Mouse (Mus musculus) myocyte (in vitro differentiated cells): ENCODE measurements around the gene Itpkc. TPM values are rescaled to one million over a fixed set of nuclear protein-coding genes. Genes with fewer than 3 reads are reported as not detected.

Source experiments
- H3K27me3 ChIP-seq: one replicate; pipeline ENCODE4 v1.6.1; 2011; ENCODE audit not compliant: control insufficient read depth, insufficient read depth, insufficient read length
- H3K36me3 ChIP-seq: one replicate; pipeline ENCODE4 v1.6.1; 2011; ENCODE audit not compliant: control insufficient read depth, insufficient read depth
- H3K4me2 ChIP-seq: one replicate; pipeline ENCODE4 v1.6.1; 2011; ENCODE audit warnings: low read depth, control low read depth
- H3K4me3 ChIP-seq: one replicate; pipeline ENCODE4 v1.5.1; 2011; ENCODE audit warnings: mild to moderate bottlenecking, control low read depth, moderate library complexity
- H3K79me2 ChIP-seq: one replicate; pipeline ENCODE4 v1.6.1; 2011; ENCODE audit not compliant: control insufficient read depth, insufficient read depth
- H3ac ChIP-seq: one replicate; pipeline ENCODE4 v1.6.1; 2011; ENCODE audit not compliant: control insufficient read depth, insufficient read length
- CEBPB ChIP-seq: IDR thresholded peaks from 2 replicates; pipeline ENCODE4 v1.6.1; 2011; ENCODE audit warnings: mild to moderate bottlenecking, moderate library complexity; ENCODE audit not compliant: poor library complexity, insufficient read depth, severe bottlenecking
- E2F4 ChIP-seq: IDR thresholded peaks from one replicate; pipeline ENCODE4 v1.6.1; 2011; ENCODE audit warnings: mild to moderate bottlenecking, control low read depth, moderate library complexity; ENCODE audit not compliant: insufficient read depth
- MAX ChIP-seq: IDR thresholded peaks from one replicate; pipeline ENCODE4 v1.6.1; 2011; ENCODE audit warnings: low read depth, mild to moderate bottlenecking, control low read depth
- MYOD1 ChIP-seq, 3 experiments: IDR thresholded peaks; one replicate each; pipeline ENCODE4 v1.6.1; 2011; ENCODE audit warnings: control low read depth in 2 of 3, low read depth in 2 of 3, mild to moderate bottlenecking in 2 of 3, moderate library complexity in 1 of 3; ENCODE audit not compliant: insufficient read length in 2 of 3, control insufficient read depth in 1 of 3
- MYOG ChIP-seq, 3 experiments: IDR thresholded peaks; one replicate each; pipeline ENCODE4 v1.6.1; 2011; ENCODE audit warnings: control low read depth in 2 of 3, low read depth in 2 of 3, mild to moderate bottlenecking in 2 of 3; ENCODE audit not compliant: insufficient read length in 2 of 3, control insufficient read depth in 1 of 3, insufficient read depth in 1 of 3
- POLR2A ChIP-seq: IDR thresholded peaks from one replicate; pipeline ENCODE4 v1.6.1; 2011; ENCODE audit warnings: low read depth, mild to moderate bottlenecking, control low read depth, moderate library complexity; ENCODE audit not compliant: insufficient read length
- POLR2AphosphoS2 ChIP-seq: IDR thresholded peaks from one replicate; pipeline ENCODE4 v1.6.1; 2011; ENCODE audit warnings: low read depth, control low read depth; ENCODE audit not compliant: insufficient read length
- REST ChIP-seq: IDR thresholded peaks from one replicate; pipeline ENCODE4 v1.6.1; 2011; ENCODE audit warnings: mild to moderate bottlenecking, control low read depth, moderate library complexity; ENCODE audit not compliant: insufficient read depth, insufficient read length
- SRF ChIP-seq: IDR thresholded peaks from one replicate; pipeline ENCODE4 v1.6.1; 2011; ENCODE audit warnings: low read depth; ENCODE audit not compliant: control insufficient read depth, insufficient read length
- TCF12 ChIP-seq: IDR thresholded peaks from one replicate; pipeline ENCODE4 v1.6.1; 2011; ENCODE audit warnings: mild to moderate bottlenecking, control low read depth; ENCODE audit not compliant: poor library complexity, insufficient read depth, severe bottlenecking
- TCF3 ChIP-seq: IDR thresholded peaks from one replicate; pipeline ENCODE4 v1.6.1; 2011; ENCODE audit warnings: low read depth, control low read depth; ENCODE audit not compliant: insufficient read length
- USF1 ChIP-seq: IDR thresholded peaks from one replicate; pipeline ENCODE4 v1.6.1; 2011; ENCODE audit warnings: low read depth, mild to moderate bottlenecking, control low read depth, moderate library complexity
- polyA plus RNA-seq: library from polyadenylated mRNA; unstranded; fragments of >200 nt; fragmentation: generic; extraction: Trizol; gene quantifications from one replicate; pipeline ENCODE4 v1.2.1, GENCODE M21; 2012; ENCODE audit warnings: missing spikeins

The Itpkc gene
- polyA plus RNA-seq, 1 experiment, result 7.1 TPM

DNA sequence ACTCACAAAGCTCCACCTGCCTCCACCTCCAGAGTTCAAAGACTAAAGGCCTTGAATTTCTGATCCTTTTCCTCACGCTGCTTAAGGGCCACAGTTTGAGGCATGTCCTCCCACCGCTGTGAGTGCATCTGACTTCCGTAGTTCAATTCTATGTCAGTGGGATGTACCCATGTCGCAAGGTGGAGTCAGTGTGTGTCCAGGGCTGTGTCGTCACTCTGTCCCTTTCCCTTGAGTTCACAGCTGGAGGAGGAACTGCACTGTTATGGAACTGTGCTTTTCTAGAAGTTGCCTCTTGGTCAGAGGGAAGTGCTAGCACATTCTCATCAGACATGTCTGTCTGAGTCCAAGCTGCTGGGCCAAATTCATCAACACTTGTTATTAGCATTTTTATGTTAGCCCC is 10.1 kb upstream of the Itpkc start:
- no peaks in the 10 kb centered on the region for H3K27me3 ChIP-seq
- H3K36me3 ChIP-seq, result no peaks in the 10 kb centered on the region
- no peak overlapping the region for H3ac ChIP-seq
- no peak overlapping the region for H3K4me2 ChIP-seq
- H3K79me2 ChIP-seq, result no peaks in the 10 kb centered on the region
- no peak for TF ChIP-seq SRF
- TF ChIP-seq POLR2AphosphoS2, result no peak
- TF ChIP-seq USF1, result no peak
- no peak for TF ChIP-seq TCF3
- H3K4me3 ChIP-seq, result no peak overlapping the region

GRCm38 (mm10) chr7:27237527-27237926 is 9.1 kb upstream of the Itpkc start:
- no peak overlapping the region for H3K4me3 ChIP-seq
- no peaks in the 10 kb centered on the region for H3K36me3 ChIP-seq
- no peak overlapping the region for H3K4me2 ChIP-seq
- no peaks in the 10 kb centered on the region for H3K27me3 ChIP-seq
- TF ChIP-seq REST (no peak), TCF3 (no peak), USF1 (no peak), MYOD1 (IDR thresholded peaks at IDR 0.05; ENCODE audit: control insufficient read depth in 1 of 3, insufficient read length in 2 of 3, low read depth in 2 of 3) (no peak), CEBPB (no peak), E2F4 (no peak), POLR2AphosphoS2 (no peak), SRF (no peak)
- no peak overlapping the region for H3ac ChIP-seq
- H3K79me2 ChIP-seq, result no peaks in the 10 kb centered on the region

GRCm38 (mm10) chr7:27235726-27236125 is 7.3 kb upstream of the Itpkc start:
- Histone ChIP-seq H3K4me3 (no peak overlapping the region), H3K27me3 (no peaks in the 10 kb centered on the region), H3K36me3 (no peaks in the 10 kb centered on the region), H3ac (no peak overlapping the region), H3K4me2 (no peak overlapping the region), H3K79me2 (no peaks in the 10 kb centered on the region)
- no peak for TF ChIP-seq USF1
- no peak for TF ChIP-seq MYOD1 (IDR thresholded peaks at IDR 0.05; ENCODE audit: control insufficient read depth in 1 of 3, insufficient read length in 2 of 3, low read depth in 2 of 3)
- TF ChIP-seq TCF12, result no peak
- TF ChIP-seq POLR2AphosphoS2, result no peak
- TF ChIP-seq TCF3, result no peak
- no peak for TF ChIP-seq CEBPB

- no peak for TF ChIP-seq CEBPB
- TF ChIP-seq USF1, result no peak
- no peak for TF ChIP-seq MYOG (IDR thresholded peaks at IDR 0.05; ENCODE audit: control insufficient read depth in 1 of 3, insufficient read depth in 1 of 3, insufficient read length in 2 of 3, low read depth in 2 of 3)
- TF ChIP-seq REST, result no peak
- no peak for TF ChIP-seq POLR2A
- Histone ChIP-seq H3K4me2 (peak overlapping the region; percentile 87), H3ac (no peak overlapping the region), H3K36me3 (no peaks in the 10 kb centered on the region), H3K27me3 (no peaks in the 10 kb centered on the region), H3K79me2 (no peaks in the 10 kb centered on the region), H3K4me3 (peak overlapping the region; percentile 51)
Measured at GRCm38 (mm10) chr7:27233300-27233699, 4.8 kb upstream of the Itpkc start.

GRCm38 (mm10) chr7:27232781-27233281 is 4.4 kb upstream of the Itpkc start, which contains the start of gene Coq8b:
Gene Coq8b (plus strand): TSS chr7:27233023.
- TF ChIP-seq POLR2A, result peak; percentile 55
- no peak for TF ChIP-seq TCF3
- TF ChIP-seq POLR2AphosphoS2, result peak; percentile 39
- TF ChIP-seq MAX, result no peak
- peak; percentile 20 for TF ChIP-seq USF1
- Histone ChIP-seq H3ac (no peak within 1 kb of the TSS), H3K27me3 (no peaks in the 10 kb centered on the region), H3K79me2 (peaks cover 2% of the 10 kb centered on the region), H3K36me3 (no peaks in the 10 kb centered on the region), H3K4me2 (peak within 1 kb of the TSS; percentile 87), H3K4me3 (peak within 1 kb of the TSS; percentile 51)

DNA sequence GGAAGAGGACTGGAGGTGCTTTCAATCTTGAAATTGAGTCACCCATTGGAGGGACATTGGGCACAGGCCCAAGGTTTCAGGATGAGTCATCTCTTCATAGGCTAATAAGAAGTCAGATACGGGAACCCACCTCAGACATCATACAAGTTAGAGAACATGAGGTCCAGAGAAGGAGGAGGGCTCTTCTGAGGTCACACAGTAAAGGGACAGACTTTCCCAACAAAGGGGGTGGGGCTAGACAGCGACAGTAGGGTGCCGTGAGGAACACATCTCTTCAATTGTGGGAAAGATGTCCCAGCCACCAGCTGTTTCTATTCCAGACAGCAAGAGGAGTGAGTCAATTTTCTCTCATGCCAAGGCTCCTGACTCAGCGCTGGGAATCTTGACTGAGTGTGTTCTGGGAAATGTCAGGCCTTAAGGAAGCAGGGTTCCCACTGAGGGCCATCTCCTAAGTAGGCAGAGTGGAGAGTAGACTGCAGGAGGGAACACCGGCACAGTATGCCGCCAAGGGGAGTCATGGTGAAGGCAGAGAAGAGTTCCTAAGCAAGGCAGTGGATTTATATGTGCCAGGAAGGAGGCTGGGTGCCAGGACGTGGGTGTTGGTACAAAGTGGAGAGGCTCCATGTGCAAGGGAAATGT is 3.4 kb upstream of the Itpkc start:
- Histone ChIP-seq H3K27me3 (no peaks in the 10 kb centered on the region), H3K4me3 (peak overlapping the region; percentile 51), H3ac (no peak overlapping the region), H3K36me3 (no peaks in the 10 kb centered on the region), H3K4me2 (peak overlapping the region; percentile 87), H3K79me2 (peaks cover 12% of the 10 kb centered on the region)
- TF ChIP-seq POLR2A (peak; percentile 14), POLR2AphosphoS2 (no peak), SRF (no peak), MYOD1 (IDR thresholded peaks at IDR 0.05; ENCODE audit: control insufficient read depth in 1 of 3, insufficient read length in 2 of 3, low read depth in 2 of 3) (peak in 2 of 3 experiments; percentile 38 to 57), MYOG (IDR thresholded peaks at IDR 0.05; ENCODE audit: control insufficient read depth in 1 of 3, insufficient read depth in 1 of 3, insufficient read length in 2 of 3, low read depth in 2 of 3) (peak in 1 of 3 experiments; percentile 53)
